Mouse (Mus musculus): ENCODE data around the gene Olfr466.

- TF ChIP-seq TAL1 (IDR thresholded peaks at IDR 0.05; ENCODE audit: low read length) (no peak), GATA1 (IDR thresholded peaks at IDR 0.05; ENCODE audit: low read length) (no peak)
These were observed 22.8 kb upstream of the Olfr466 start for GRCm38 (mm10) chr13:65127063-65127847.

All from erythroblast, embryonic 14.5 days (primary cell).